Mouse (Mus musculus): ENCODE results near the gene Kif3c. TPM values are rescaled to one million over a fixed set of nuclear protein-coding genes. Genes with fewer than 3 reads are reported as not detected.
"Not testable (repeated sequence)": the region's sequence is repeated elsewhere in the genome, so short reads cannot be mapped to it uniquely, and the experiment has no call there.

Kif3c gene
- total RNA-seq, 2 experiments from 2014 or later = 8.1 to 9.5 TPM

GRCm38 (mm10) chr12:3366190-3366956 is 1.4 kb downstream of the Kif3c start:
- no peak for DNase-seq
- intact Hi-C loops (cut with DNase I; ENCODE audit: low total_unique reads) = loop anchor here (10.0 kb wide), 1 partner anchor 132 kb away; no protein-coding TSS in a partner anchor

GRCm38 (mm10) chr12:3366957-3367260 is 2.0 kb downstream of the Kif3c start:
- intact Hi-C loops (cut with DNase I; ENCODE audit: low total_unique reads) = loop anchor here (10.0 kb wide), 1 partner anchor 132 kb away; no protein-coding TSS in a partner anchor
- no peak for DNase-seq

GRCm38 (mm10) chr12:3368771-3369170 is 3.8 kb downstream of the Kif3c start:
- intact Hi-C loops (cut with DNase I; ENCODE audit: low total_unique reads) = loop anchor here (10.0 kb wide), 1 partner anchor 134 kb away; no protein-coding TSS in a partner anchor

GRCm38 (mm10) chr12:3370979-3371925 is 6.3 kb downstream of the Kif3c start:
- DNase-seq = no peak
- intact Hi-C loops (cut with DNase I; ENCODE audit: low total_unique reads) = no loop called here

More at GRCm38 (mm10) chr12:3368771-3369170, 3.8 kb downstream of the Kif3c start:
- DNase-seq = no peak

- intact Hi-C loops (cut with DNase I; ENCODE audit: low total_unique reads) = no loop called here
- DNase-seq = no peak
Observed at GRCm38 (mm10) chr12:3371991-3372390, 7.1 kb downstream of the Kif3c start.

- intact Hi-C loops (cut with DNase I; ENCODE audit: low total_unique reads) = no loop called here
- no peak for DNase-seq
Observed at GRCm38 (mm10) chr12:3373566-3373965, 8.6 kb downstream of the Kif3c start.

GRCm38 (mm10) chr12:3374552-3374951 is 9.6 kb downstream of the Kif3c start:
- intact Hi-C loops (cut with DNase I; ENCODE audit: low total_unique reads) = no loop called here

GRCm38 (mm10) chr12:3377190-3377589 is 12.3 kb downstream of the Kif3c start:
- intact Hi-C loops (cut with DNase I; ENCODE audit: low total_unique reads) = no loop called here
- no peak for DNase-seq

More at GRCm38 (mm10) chr12:3374552-3374951, 9.6 kb downstream of the Kif3c start:
- no peak for DNase-seq

GRCm38 (mm10) chr12:3377755-3378154 is 12.8 kb downstream of the Kif3c start:
- DNase-seq = no peak
- intact Hi-C loops (cut with DNase I; ENCODE audit: low total_unique reads) = no loop called here

- DNase-seq = no peak
- intact Hi-C loops (cut with DNase I; ENCODE audit: low total_unique reads) = no loop called here
Observed at GRCm38 (mm10) chr12:3384860-3385259, 19.9 kb downstream of the Kif3c start.

GRCm38 (mm10) chr12:3385271-3385670 is 20.3 kb downstream of the Kif3c start:
- no peak for DNase-seq
- intact Hi-C loops (cut with DNase I; ENCODE audit: low total_unique reads) = no loop called here

- intact Hi-C loops (cut with DNase I; ENCODE audit: low total_unique reads) = no loop called here
- DNase-seq = no peak
Observed at GRCm38 (mm10) chr12:3385940-3386339, 21.0 kb downstream of the Kif3c start.

- intact Hi-C loops (cut with DNase I; ENCODE audit: low total_unique reads) = no loop called here
- no peak for DNase-seq
Observed at GRCm38 (mm10) chr12:3387891-3388290, 23.0 kb downstream of the Kif3c start.

- no peak for DNase-seq
- intact Hi-C loops (cut with DNase I; ENCODE audit: low total_unique reads) = no loop called here
Observed at GRCm38 (mm10) chr12:3389394-3389793, 24.5 kb downstream of the Kif3c start.

GRCm38 (mm10) chr12:3390071-3390470 is 25.1 kb downstream of the Kif3c start:
- no peak for DNase-seq
- intact Hi-C loops (cut with DNase I; ENCODE audit: low total_unique reads) = no loop called here

GRCm38 (mm10) chr12:3390577-3391262 is 25.8 kb downstream of the Kif3c start:
- intact Hi-C loops (cut with DNase I; ENCODE audit: low total_unique reads) = no loop called here
- peak; percentile 86 for DNase-seq

- DNase-seq = no peak
- intact Hi-C loops (cut with DNase I; ENCODE audit: low total_unique reads) = no loop called here
Observed at GRCm38 (mm10) chr12:3391276-3391675, 26.3 kb downstream of the Kif3c start.

- DNase-seq = no peak
- intact Hi-C loops (cut with DNase I; ENCODE audit: low total_unique reads) = no loop called here
Observed at GRCm38 (mm10) chr12:3393140-3393539, 28.2 kb downstream of the Kif3c start.

- intact Hi-C loops (cut with DNase I; ENCODE audit: low total_unique reads) = no loop called here
- DNase-seq = peak; percentile 10
Observed at GRCm38 (mm10) chr12:3396931-3397330, 32.0 kb downstream of the Kif3c start.

GRCm38 (mm10) chr12:3405662-3406061 is 40.7 kb downstream of the Kif3c start:
- DNase-seq; intact Hi-C loops (cut with DNase I; ENCODE audit: low total_unique reads): not testable (repeated sequence)

Measured in gastrocnemius, postnatal 14 days (tissue).